Comparison of ENCODE assay signal across 7 mouse cellular contexts in the genomic region with DNA sequence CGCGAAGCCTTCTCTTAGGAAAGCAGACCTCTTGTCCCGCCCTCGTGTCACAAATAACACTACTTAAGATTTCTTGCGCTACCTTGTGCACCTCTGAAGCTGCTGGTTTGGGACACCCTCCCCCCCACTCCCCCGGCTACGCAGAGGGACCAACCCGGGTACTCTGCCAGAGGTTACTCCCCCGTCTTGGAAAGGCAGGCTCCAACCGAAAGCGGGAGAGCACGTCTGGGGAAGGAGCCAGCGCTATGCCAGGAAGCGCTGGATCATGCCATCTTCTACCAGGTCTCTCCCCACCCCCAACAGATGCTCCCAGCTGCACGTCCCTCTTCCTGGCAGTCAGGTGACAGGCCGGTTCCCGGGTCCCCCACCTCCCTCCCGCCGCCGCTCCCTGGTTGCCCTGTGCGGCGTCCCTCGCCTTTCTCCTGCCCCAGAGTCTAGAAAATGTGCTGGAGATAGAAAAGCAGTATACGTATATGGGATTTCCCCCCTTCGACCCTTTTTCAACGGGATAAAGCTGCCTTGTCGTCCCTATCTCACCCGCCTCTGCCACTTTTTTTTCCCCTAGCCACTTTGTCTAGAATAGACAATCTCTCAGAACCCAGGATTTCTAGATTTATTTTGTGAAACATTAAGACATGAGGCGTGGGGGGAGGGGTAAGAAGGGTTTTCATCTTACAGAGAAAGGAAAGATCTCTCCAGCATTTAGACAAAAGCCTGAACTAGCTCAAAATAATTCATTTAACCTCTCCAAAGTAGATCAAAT. TPM values are rescaled to one million over a fixed set of nuclear protein-coding genes. Genes with fewer than 3 reads are reported as not detected.
DNase-seq lines count a peak whose midpoint lies in the region; ATAC-seq and TF ChIP-seq lines count a peak whose summit lies in the region.

No protein-coding gene starts in this region.

- H3K4me1 ChIP-seq in ES-Bruce4 (ENCODE audit: control insufficient read depth, insufficient read depth, low read length), result no peaks in the 10 kb centered on the region
- peaks cover 12% of the 10 kb centered on the region for H3K4me1 ChIP-seq in heart, embryonic 12.5 days (replicated peaks)
- peaks cover 25% of the 10 kb centered on the region for H3K4me1 ChIP-seq in kidney, embryonic 14.5 days (ENCODE audit: control insufficient read depth, insufficient read depth, low read length)
- H3K4me1 ChIP-seq in liver, postnatal 0 days (ENCODE audit: insufficient read depth), result peaks cover 20% of the 10 kb centered on the region

- peak overlapping the region; percentile 81 for H3K4me3 ChIP-seq in ES-Bruce4 (ENCODE audit: low read depth, low read length)
- H3K4me3 ChIP-seq in heart, embryonic 12.5 days, result peak overlapping the region; percentile 99
- peak overlapping the region; percentile 98 for H3K4me3 ChIP-seq in kidney, embryonic 14.5 days (ENCODE audit: low read length)
- H3K4me3 ChIP-seq in liver, postnatal 0 days (ENCODE audit: low read depth, low read length), result peak overlapping the region; percentile 93

- no peaks in the 10 kb centered on the region for H3K36me3 ChIP-seq in ES-Bruce4 (ENCODE audit: control insufficient read depth, insufficient read depth, low read length, poor library complexity, severe bottlenecking)
- H3K36me3 ChIP-seq in heart, embryonic 12.5 days, result no peaks in the 10 kb centered on the region
- no peaks in the 10 kb centered on the region for H3K36me3 ChIP-seq in kidney, embryonic 14.5 days (ENCODE audit: control insufficient read depth, insufficient read depth, low read length)
- no peaks in the 10 kb centered on the region for H3K36me3 ChIP-seq in liver, postnatal 0 days (replicated peaks; ENCODE audit: insufficient read depth, low read length)

- H3K9me3 ChIP-seq in ES-Bruce4 (replicated peaks; ENCODE audit: control insufficient read depth, insufficient read depth, low read length, poor library complexity, severe bottlenecking), result no peaks in the 10 kb centered on the region
- no peaks in the 10 kb centered on the region for H3K9me3 ChIP-seq in heart, embryonic 12.5 days (replicated peaks)
- H3K9me3 ChIP-seq in kidney, embryonic 14.5 days (ENCODE audit: control insufficient read depth, low read length), result no peaks in the 10 kb centered on the region
- H3K9me3 ChIP-seq in liver, postnatal 0 days (ENCODE audit: low read length), result no peaks in the 10 kb centered on the region

- H3K4me2 ChIP-seq in heart, embryonic 12.5 days, result peak overlapping the region; percentile 90
- peak overlapping the region; percentile 89 for H3K4me2 ChIP-seq in kidney, embryonic 14.5 days (replicated peaks; ENCODE audit: low read depth, low read length)
- H3K4me2 ChIP-seq in liver, postnatal 0 days (ENCODE audit: low read depth, low read length), result peak overlapping the region; percentile 91

- TF ChIP-seq POLR2A in ES-Bruce4 (IDR thresholded peaks at IDR 0.05; ENCODE audit: insufficient read depth, low read length), result peak; percentile 14

- peak; percentile 9 for ATAC-seq in activated CD4-positive, CD25-positive, alpha-beta regulatory T cell, adult 4 months
- peak; percentile 36 for ATAC-seq in heart, embryonic 12.5 days (ENCODE audit: insufficient number of reproducible peaks, low FRiP score)
- ATAC-seq in kidney, embryonic 14.5 days (ENCODE audit: low FRiP score, low TSS enrichment), result peak; percentile 57
- peak; percentile 47 for ATAC-seq in liver, postnatal 0 days

- peak overlapping the region; percentile 100 for H3K9ac ChIP-seq in ES-Bruce4 (ENCODE audit: low read depth, poor library complexity, severe bottlenecking)
- H3K9ac ChIP-seq in heart, embryonic 12.5 days, result peak overlapping the region; percentile 98
- peak overlapping the region; percentile 99 for H3K9ac ChIP-seq in kidney, embryonic 14.5 days (ENCODE audit: low read depth, low read length)
- peak overlapping the region; percentile 96 for H3K9ac ChIP-seq in liver, postnatal 0 days (replicated peaks)

- DNase-seq in embryo, embryonic 10.5 days (ENCODE audit: low spot score), result peak; percentile 67
- DNase-seq in liver, postnatal 0 days, result peak; percentile 81
- DNase-seq in retina, embryonic 14.5 days (ENCODE audit: low spot score), result peak; percentile 62

- H3K27me3 ChIP-seq in ES-Bruce4 (ENCODE audit: control insufficient read depth, insufficient read depth, low read length, poor library complexity, severe bottlenecking), result 0 out of 2 replicates have a peak, but pooled peaks cover 1% of the 10 kb centered on the region
- H3K27me3 ChIP-seq in heart, embryonic 12.5 days (replicated peaks), result no peaks in the 10 kb centered on the region
- H3K27me3 ChIP-seq in kidney, embryonic 14.5 days (ENCODE audit: control insufficient read depth, insufficient read depth, low read length), result no peaks in the 10 kb centered on the region
- H3K27me3 ChIP-seq in liver, postnatal 0 days (ENCODE audit: insufficient read depth, low read length), result no peaks in the 10 kb centered on the region

- H3K27ac ChIP-seq in ES-Bruce4 (ENCODE audit: insufficient read depth, low read length), result peak overlapping the region; percentile 2; the same call in 1 of the 2 replicates
- H3K27ac ChIP-seq in heart, embryonic 12.5 days (ENCODE audit: poor library complexity, severe bottlenecking), result peak overlapping the region; percentile 99
- H3K27ac ChIP-seq in kidney, embryonic 14.5 days (ENCODE audit: low read depth, low read length), result peak overlapping the region; percentile 92
- peak overlapping the region; percentile 98 for H3K27ac ChIP-seq in liver, postnatal 0 days (ENCODE audit: low read depth)

- 1% methylated on average over 29 of the region's 29 CpGs for WGBS in heart, embryonic 12.5 days
- 2% methylated on average over 29 of the region's 29 CpGs for WGBS in kidney, embryonic 14.5 days
- 2% methylated on average over 29 of the region's 29 CpGs for WGBS in liver, postnatal 0 days (ENCODE audit: insufficient replicate concordance)

- TF ChIP-seq CTCF in ES-Bruce4 (IDR thresholded peaks at IDR 0.05; ENCODE audit: low read depth, low read length), result no peak
- no peak for TF ChIP-seq CTCF in liver, postnatal 0 days (IDR thresholded peaks at IDR 0.05; ENCODE audit: low read depth)

- 0 out of 2 replicates have a peak, but pooled peaks have one; percentile 68 for TF ChIP-seq EP300 in ES-Bruce4 (IDR thresholded peaks at IDR 0.05; ENCODE audit: insufficient read depth, low read depth, low read length)
- 0 out of 2 replicates have a peak, but pooled peaks have one; percentile 6 for TF ChIP-seq EP300 in liver, postnatal 0 days (IDR thresholded peaks at IDR 0.05; ENCODE audit: low read depth)

RNA-seq across cellular contexts. Expression of gene Map3k1, which starts 0.9 kb away (rescaled TPM):
- polyA plus RNA-seq in ES-Bruce4 (2011; ENCODE audit: insufficient read depth, insufficient read length, low read depth, missing spikeins), result 32.4 and 34.5 TPM in 2 replicates
- 100 to 1,000 TPM in 1 of 2 experiments, 10 to 100 TPM in 1; 84.4 to 102 TPM for polyA plus RNA-seq in activated CD4-positive, CD25-positive, alpha-beta regulatory T cell, adult 4 months (2017; shearing (Covaris generic))
- polyA plus RNA-seq in heart, embryonic 12.5 days (2016; fragmentation: Nextera tagmentation; extraction: Ambion mirVana), result 16.7 and 18.7 TPM in 2 replicates
- 32.9 and 38.4 TPM in 2 replicates for polyA plus RNA-seq in kidney, embryonic 14.5 days (2014; fragmentation: Nextera tagmentation; extraction: Ambion mirVana)
- 10.8 and 11.5 TPM in 2 replicates for polyA plus RNA-seq in liver, postnatal 0 days (2015; fragmentation: Nextera tagmentation; extraction: Ambion mirVana)

Comparison
In these comparisons a context has a peak if more than half of its experiments do, and no peak if none do; other contexts are left out.
1. Peak in every context shown above with its lines: DNase-seq, ATAC-seq, H3K4me3 ChIP-seq and H3K27ac ChIP-seq.
2. H3K27ac ChIP-seq: peak in every context shown above with its lines; median percentile 99 in heart, embryonic 12.5 days; 98 in liver, postnatal 0 days; 92 in kidney, embryonic 14.5 days; 2 in ES-Bruce4.